Mouse (Mus musculus) neural tube, postnatal 0 days (tissue): Measurements from ENCODE around the gene Olfr1080. TPM values are rescaled to one million over a fixed set of nuclear protein-coding genes. Genes with fewer than 3 reads are reported as not detected.

ENCODE experiments used
- polyA plus RNA-seq: library from polyadenylated mRNA; unstranded; fragments of >200 nt; fragmentation: Nextera tagmentation; extraction: Ambion mirVana; gene quantifications from 2 replicates; pipeline ENCODE4 v1.2.1, GENCODE M21; 2015

The Olfr1080 gene
- not detected in 2 replicates for polyA plus RNA-seq

DNA sequence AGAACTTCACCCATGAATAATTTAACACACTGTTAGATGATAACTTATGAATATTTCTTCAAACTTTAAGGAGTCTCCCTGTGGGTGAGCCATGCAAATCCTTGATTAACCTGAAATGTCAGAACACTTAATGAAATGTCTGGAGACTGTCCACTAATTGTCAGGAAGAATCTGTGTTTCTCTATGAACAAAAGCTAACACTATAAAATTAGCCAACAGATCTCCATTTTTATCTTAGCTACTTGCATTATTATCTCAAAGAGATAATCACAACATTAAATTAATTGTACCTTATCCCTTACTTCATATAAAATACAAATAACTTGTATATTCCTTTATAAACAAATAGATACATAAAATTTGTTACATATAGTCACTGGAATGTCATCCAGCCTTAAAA is at the start of gene Olfr1080:
TSS of gene Olfr1080 (minus strand) at position 101 of the 400 bp plus-strand sequence.

DNA sequence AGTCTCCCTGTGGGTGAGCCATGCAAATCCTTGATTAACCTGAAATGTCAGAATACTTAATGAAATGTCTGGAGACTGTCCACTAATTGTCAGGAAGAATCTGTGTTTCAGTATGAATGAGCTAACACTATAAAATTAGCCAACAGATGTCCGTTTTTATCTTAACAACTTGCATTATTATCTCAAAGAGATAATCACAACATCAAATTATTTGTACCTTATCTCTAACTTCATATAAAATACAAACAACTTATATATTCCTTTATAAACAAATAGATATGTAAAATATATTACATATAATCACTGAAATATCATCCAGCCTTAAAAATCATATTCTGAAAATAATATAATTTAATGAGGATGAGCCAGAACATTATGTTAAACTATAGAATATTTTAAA is 40.8 kb upstream of the Olfr1080 start, which contains the start of gene Olfr1082:
TSS of gene Olfr1082 (minus strand) at position 101 of the 400 bp plus-strand sequence.

DNA sequence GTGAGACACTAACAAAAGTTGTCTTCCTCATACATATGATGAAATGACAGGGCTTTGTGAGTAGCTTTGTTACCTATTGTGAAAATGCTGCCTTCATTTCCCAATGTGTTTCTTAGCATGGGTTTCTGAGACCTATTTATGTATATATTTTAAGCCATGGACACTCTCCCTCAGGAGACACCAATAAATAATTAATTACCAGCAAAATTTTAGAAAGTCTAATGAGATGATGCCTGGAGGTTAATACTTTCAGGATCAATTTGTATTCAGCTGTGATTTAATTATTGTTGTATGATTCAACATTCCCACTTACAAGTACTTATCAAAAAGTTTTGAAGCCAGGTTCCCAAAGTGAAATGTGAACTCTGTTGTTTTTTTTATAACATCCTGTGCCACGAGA is 15.7 kb downstream of the Olfr1080 start, which contains the start of gene Olfr1079:
TSS of gene Olfr1079 (minus strand) at position 101 of the 400 bp plus-strand sequence.

DNA sequence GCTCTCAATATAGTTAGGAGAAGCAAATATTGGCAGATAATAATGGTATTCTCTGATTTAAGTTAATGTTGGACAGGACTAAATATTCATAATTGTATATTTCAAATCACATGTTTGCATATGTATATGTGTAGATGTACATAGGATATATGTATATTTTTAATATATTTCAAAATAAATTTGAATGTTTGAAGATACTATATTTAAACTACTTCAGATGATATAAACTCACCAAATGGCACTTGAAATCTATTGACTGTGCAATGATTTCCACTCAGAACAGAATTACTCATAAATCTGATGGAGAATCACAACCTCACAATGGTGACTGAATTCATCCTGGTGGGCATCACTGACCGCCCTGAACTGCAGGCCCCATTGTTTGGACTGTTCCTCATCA is 49.9 kb downstream of the Olfr1080 start, which contains the start of gene Olfr1076:
TSS of gene Olfr1076 (plus strand) at position 301 of the 400 bp plus-strand sequence.

Other genes starting within 250 kb of the Olfr1080 start
- gene Olfr1053, start 243.0 kb downstream of the Olfr1080 start, polyA plus RNA-seq: not detected in 2 replicates
- not detected in 2 replicates for gene Olfr1054, start 222.8 kb downstream of the Olfr1080 start, polyA plus RNA-seq
- not detected in 2 replicates for gene Olfr1055, start 208.0 kb downstream of the Olfr1080 start, polyA plus RNA-seq
- not detected in 2 replicates for gene Olfr1056, start 195.8 kb downstream of the Olfr1080 start, polyA plus RNA-seq
- gene Olfr1057, start 179.8 kb downstream of the Olfr1080 start, polyA plus RNA-seq: not detected in 2 replicates
- gene Olfr1058, start 169.7 kb downstream of the Olfr1080 start, polyA plus RNA-seq: not detected in 2 replicates
- gene Olfr1061, start 144.2 kb downstream of the Olfr1080 start, polyA plus RNA-seq: not detected in 2 replicates
- gene Olfr1062, start 131.5 kb downstream of the Olfr1080 start, polyA plus RNA-seq: not detected in 2 replicates
- not detected in 2 replicates for gene Olfr1065, start 107.6 kb downstream of the Olfr1080 start, polyA plus RNA-seq
- not detected in 2 replicates for gene Olfr1066, start 102.0 kb downstream of the Olfr1080 start, polyA plus RNA-seq
- not detected in 2 replicates for gene Olfr228, start 70.8 kb downstream of the Olfr1080 start, polyA plus RNA-seq
- gene Olfr1076, start 49.8 kb downstream of the Olfr1080 start, polyA plus RNA-seq: not detected in 2 replicates
- gene Olfr1079, start 15.8 kb downstream of the Olfr1080 start, polyA plus RNA-seq: not detected in 2 replicates
- gene Olfr1082, start 40.7 kb upstream of the Olfr1080 start, polyA plus RNA-seq: not detected in 2 replicates
- gene Olfr1084, start 81.5 kb upstream of the Olfr1080 start, polyA plus RNA-seq: not detected in 2 replicates
- gene Olfr1085, start 103.8 kb upstream of the Olfr1080 start, polyA plus RNA-seq: not detected in 2 replicates
- gene Olfr1086, start 121.9 kb upstream of the Olfr1080 start, polyA plus RNA-seq: not detected in 2 replicates
- not detected in 2 replicates for gene Olfr1087, start 140.2 kb upstream of the Olfr1080 start, polyA plus RNA-seq
- gene Olfr1089, start 175.5 kb upstream of the Olfr1080 start, polyA plus RNA-seq: not detected in 2 replicates
- not detected in 2 replicates for gene Olfr1090, start 200.8 kb upstream of the Olfr1080 start, polyA plus RNA-seq
- gene Olfr1093, start 224.2 kb upstream of the Olfr1080 start, polyA plus RNA-seq: not detected in 2 replicates